Mouse (Mus musculus) right cerebral cortex, postnatal 4 days (tissue): Measurements from ENCODE around the gene S100a13.

Experiments
- DNase-seq: peaks from one replicate; pipeline ENCODE4 v3.0.0-alpha.2; 2022

The S100a13 gene

DNA sequence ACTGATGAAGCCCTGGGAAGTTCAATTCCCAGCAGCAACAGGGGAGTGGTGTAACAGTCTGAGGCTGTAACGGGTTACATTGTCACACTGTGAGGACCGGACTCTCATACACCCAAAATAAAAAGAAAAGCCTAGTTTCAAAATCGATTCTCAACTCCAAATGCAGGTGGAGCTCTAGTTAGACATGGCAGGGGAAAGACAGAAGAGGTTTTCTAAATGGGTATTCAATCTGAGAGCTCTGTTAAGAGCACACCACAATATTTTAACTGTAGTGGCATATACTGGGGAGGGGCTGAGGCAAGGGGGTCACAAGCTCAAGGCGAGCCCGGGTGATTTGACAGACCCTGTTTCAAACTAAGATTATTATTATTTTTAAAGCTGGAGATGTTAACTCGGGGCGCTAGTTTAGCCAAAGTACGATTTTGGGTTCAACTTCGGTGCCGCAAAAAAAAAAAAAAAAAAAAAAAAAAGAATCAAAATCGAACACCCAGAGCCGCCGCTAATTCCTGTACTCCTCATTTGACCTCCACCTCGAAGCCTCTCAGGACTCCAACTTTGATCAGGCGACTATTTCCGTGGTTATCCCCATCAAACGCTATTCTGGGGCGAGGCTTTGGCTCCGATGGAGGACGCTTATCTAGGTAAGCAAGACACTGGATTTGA lies 5.8 kb upstream of the S100a13 start:
- DNase-seq = no peak

- DNase-seq = peak; percentile 100
Measured at GRCm38 (mm10) chr3:90508950-90509746, 5.1 kb upstream of the S100a13 start, which contains the start of gene Chtop. Gene Chtop, minus strand, starts transcription at chr3:90509498.

DNA sequence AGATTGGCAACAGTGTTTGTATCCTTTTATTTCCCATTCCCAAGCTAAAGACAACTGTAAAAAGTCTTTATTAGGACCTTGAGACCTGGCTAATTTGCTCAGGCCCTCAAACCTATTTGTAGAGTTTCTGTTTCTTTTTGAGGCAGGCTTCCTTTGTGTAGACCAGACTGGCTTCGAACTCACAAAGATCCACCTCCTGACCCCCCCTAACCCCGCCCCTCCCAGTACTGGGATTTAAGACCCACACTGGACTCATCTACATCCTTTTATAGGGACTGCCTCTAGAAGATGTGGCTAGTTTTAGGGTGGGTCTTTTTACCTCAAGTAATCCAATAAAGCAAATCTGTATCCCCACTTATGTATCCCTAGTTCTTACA lies 4.5 kb upstream of the S100a13 start:
- DNase-seq = no peak

DNA sequence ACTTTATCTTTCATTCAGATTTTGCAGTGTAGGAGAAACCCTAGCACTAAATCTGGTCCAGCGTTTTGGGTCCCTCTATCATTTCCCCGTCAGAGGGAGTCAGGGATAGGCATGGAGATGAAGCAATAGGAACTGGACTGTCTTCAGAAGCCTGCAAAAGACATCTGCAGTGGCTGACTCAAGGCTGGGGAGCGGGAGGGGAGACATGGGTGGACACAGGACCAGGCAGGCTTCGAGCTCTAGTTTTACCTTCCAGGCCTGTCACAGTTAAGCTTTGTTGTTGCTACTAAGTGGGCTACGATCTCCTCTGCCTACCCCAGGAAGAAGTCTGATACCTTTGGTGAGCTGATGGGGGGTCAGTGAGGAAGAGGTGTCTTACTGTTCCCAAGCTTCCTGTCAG lies 2.0 kb upstream of the S100a13 start:
- no peak for DNase-seq

DNA sequence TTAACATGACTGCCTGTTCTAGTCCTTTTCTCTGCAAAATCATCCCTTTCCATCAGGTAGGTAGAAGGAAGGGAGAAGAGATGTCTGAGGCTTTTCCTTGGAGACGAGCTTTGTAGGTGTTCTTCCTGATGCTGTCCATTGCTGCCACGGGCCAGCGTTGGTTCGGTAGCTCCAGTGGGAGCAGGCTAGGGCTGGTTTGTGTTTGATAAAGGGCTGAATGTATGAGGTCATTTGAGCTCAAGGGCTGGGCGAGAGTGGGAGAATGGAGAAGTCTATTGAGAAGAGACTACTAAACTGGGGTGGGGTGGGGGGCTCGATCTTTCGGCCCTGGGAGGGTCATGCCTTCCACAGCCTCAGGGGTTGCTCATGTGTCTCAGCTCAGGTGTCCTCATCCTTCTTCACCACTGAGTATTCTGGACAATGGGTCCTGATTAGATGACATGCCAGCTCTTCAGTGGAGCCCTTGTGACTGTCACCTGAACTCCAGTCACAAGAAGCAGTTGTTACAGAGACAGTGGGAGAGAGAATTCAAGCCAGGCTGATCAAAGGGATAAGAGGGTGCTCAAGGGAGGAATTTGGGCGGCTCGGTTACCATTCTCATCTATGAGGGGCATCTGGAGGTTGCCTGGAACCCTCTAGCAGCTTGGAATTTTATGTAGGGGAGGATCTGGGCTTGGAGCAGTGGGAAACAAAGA lies 1.1 kb upstream of the S100a13 start:
- no peak for DNase-seq

GRCm38 (mm10) chr3:90514691-90515090 lies 456 bp downstream of the S100a13 start:
- peak; percentile 29 for DNase-seq

GRCm38 (mm10) chr3:90515242-90515641 lies 1.0 kb downstream of the S100a13 start:
- DNase-seq = no peak

GRCm38 (mm10) chr3:90515789-90516188 lies 1.6 kb downstream of the S100a13 start:
- no peak for DNase-seq

GRCm38 (mm10) chr3:90517711-90518110 lies 3.5 kb downstream of the S100a13 start:
- no peak for DNase-seq

DNA sequence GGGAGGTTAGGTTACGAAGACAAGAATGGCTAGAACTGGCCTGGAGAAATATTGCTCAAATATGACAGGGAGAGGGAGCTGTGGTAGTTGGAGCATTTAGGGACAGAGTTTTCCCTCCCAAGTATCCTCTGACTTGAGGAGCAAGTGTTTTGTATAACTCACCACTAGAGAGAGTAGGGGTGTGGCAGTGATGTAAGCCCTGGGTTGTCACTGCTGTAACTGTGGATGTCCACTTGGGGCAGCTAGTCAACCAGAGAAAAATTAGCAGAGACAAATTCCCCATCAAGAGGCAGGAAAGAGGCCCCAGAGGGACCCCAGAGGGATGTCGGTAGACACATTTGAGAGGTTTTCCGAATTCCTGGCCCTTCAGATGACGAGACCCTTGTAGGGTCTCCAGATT lies 11.2 kb downstream of the S100a13 start:
- no peak for DNase-seq

- DNase-seq = no peak
Measured at GRCm38 (mm10) chr3:90526076-90526475, 11.8 kb downstream of the S100a13 start.

- DNase-seq = no peak
Measured at GRCm38 (mm10) chr3:90526580-90526979, 12.3 kb downstream of the S100a13 start, which contains the start of gene S100a14. Gene S100a14, plus strand, starts transcription at chr3:90526856.

DNA sequence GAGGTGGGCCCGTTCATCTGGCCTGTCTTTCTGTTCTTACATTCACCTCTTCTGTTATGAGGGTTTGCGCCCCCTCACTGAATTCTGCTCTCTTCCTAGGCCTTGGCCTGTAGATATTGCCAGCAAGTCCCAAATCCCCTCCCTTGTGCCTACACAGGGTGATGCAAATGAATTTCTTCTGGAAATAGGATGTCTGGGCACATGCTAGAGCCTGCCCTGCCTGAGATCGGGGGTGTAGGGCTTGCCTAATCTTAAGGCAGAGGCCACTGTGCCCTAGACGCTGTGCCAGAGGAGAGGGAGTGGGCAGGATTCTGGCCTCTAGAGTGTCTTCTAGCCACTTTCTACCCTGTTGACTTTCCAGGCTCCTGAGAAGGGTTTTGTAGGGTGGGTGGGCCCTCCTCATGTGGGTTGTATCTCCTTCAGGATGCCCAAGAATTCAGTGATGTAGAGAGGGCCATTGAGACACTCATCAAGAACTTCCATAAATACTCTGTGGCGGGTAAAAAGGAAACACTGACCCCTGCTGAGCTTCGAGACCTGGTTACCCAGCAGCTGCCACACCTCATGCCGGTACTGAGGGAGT lies 13.1 kb downstream of the S100a13 start:
- no peak for DNase-seq

DNA sequence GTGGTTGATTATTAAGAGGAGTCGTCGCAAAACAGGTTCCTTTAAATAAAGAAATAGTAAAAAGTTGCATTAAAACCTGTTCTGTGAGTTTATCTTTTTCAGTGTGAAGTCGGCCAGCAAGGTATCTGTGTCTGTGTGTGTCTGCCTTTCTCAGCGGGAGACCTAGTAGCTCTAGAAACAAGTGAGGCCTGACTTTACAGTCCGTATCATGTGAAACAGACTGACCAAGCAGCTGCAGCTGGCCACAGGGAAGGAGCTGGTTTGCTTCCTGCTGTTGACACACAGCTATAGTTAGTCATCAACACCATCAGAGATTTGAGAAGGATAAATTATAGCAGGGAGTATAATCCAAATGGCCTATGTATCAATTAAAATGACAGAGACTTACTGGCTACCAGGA lies 17.5 kb downstream of the S100a13 start:
- DNase-seq = no peak

- no peak for DNase-seq
Measured at GRCm38 (mm10) chr3:90535446-90535845, 21.2 kb downstream of the S100a13 start.

DNA sequence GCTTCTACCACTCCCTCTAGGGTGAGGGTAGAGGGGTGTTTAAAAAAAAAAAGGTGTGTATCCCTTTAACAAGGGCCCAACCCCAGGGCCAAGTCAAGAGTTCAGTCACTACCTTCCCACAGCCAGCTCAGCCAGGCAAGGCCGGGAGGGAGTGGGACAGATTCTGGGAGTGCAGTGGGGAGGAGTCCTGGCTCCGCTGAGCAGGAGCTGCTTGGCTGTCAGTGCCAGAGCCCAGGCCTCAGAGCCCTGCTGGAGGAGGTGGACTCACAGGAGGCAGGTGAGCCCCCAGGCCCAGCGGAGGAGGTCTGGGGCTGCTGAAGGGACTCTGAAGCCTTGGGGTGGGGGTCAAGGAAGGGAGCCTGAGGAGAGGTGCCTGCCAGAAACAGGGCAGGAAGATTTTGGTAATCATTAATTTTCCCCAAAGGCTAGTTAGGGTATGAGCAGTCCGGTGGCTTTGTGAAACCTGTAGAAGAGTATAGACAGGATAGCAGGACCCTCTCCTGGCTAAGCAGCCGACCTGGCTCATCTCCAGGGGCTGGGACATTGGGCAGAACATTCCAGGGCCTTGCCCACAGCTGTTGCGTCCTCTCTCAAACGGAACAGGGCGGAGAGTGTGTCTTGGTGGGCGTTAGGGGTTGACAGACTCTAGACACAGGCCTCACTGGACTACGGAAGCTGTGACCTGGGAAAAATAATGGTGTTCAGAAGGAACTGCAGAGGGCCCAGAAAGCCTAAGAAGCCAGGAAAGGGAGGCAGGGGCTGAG lies 23.1 kb downstream of the S100a13 start, which contains the start of gene S100a16:
TSS of gene S100a16 (plus strand) at position 114 of the 764 bp plus-strand sequence.
- no peak for DNase-seq

DNA sequence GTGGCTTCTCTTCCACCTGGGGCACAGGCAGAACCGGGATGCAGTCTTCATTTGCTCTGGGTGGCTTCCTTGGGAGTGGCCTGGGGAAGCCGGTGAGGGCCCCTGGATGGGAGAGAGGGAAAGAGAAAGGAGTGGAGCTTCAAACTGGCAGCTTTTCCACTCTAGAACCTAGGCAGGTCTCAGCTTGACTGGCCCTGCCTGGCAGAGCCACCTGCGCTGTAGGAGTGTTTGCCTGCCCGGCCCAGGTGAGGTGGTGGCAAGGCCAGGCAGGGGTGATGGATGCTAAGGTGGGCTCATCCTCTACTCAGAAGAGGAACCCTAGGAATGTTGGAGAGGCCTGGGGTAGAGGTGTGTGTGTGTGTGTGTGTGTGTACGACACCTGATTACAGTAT lies 23.7 kb downstream of the S100a13 start:
- DNase-seq = no peak

- DNase-seq = no peak
Measured at GRCm38 (mm10) chr3:90540904-90541303, 26.7 kb downstream of the S100a13 start.

DNA sequence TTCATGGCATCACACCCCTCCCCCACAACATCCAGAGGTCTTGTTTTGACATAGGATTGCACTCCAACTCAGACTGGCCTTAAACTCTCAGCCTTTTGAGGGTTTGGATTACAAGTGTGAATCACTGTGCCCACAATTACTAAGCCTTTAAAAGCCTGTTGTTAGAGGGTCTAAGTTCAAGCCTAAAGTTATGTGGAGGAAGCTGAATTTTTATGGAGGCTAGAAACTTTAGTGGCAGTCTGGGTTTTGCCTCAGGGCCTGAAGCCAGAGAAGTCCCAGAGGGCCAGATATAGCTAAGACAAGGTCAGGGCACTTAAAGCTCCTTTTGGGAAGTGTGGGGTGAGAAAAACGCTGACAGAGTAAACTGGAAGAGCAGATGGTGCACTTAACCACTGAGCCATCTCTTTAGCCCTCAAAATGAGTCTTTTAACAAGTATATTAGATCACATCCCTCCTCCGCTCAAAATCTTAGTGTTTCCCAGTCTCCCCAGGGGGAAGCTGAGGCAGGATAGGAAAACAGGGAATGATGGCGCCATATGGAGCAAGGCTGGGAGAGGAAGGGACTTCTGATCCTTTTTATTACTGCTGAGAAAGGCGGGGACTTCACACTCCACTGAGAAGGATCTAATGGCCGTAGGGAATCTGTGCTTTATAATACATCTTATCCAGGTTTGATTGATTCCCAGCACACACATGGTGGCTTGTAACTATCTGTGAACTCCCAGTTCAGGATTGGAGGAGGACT lies 35.6 kb downstream of the S100a13 start:
- DNase-seq = no peak

DNA sequence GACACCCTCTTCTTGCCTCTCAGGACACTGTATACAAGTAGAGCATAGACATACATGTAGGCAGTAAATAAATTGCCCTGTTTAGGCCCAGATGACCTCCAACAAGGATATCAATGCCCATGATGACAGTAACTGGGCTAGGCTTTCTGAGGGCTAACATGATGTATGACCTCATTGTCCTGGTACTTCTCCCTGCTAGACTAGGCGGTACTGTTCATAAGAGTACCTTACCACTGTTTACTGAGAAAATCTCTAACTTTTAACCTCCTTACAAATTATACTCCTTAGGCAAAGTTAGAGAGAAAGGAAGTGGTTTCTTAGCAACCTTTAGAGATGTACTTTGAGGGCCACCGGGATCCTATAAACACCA lies 36.2 kb downstream of the S100a13 start:
- no peak for DNase-seq

DNA sequence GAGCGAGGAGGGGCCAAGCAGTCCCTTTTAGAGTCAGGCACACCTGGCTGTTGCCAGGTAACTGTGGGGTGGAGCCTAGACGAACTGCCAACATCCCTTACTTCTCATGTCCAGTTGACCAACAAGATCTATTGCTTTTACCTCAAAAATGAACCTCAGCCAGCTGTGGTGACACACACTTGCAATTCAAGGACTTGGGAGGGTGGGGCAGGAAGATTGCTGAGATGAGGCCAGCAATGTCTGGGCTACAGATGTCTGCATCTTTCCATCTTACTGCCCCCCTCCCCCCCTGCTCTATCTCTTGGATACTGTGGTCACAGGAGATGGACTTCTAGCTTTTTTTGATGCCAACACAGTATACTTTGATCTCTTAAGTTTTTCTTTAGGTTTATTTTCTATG lies 38.0 kb downstream of the S100a13 start:
- DNase-seq = no peak

DNA sequence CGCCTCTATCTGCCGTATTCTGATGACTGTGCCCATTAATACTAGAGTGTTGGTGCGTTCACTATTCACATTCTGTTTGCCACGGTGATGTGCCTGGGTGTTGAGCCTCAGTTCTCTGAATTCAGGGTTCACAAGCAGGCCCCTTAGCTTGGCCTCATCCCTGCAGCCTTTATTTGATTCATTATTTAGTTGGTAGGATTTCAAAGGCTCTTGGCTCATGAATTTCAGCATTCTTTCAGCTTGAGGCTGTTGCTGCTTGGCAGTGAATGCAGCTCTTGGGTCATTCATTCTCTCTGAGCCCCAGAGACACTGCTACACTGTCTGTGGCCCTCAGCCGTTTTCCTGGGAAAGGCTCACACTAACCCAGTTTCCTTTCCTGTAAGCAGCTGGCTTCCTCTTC lies 41.7 kb downstream of the S100a13 start:
- no peak for DNase-seq
